Mouse (Mus musculus) left cerebral cortex, postnatal 10 days (tissue): ENCODE data around the gene Arl4d. TPM values are rescaled to one million over a fixed set of nuclear protein-coding genes. Genes with fewer than 3 reads are reported as not detected.
"Not testable (repeated sequence)": the region's sequence is repeated elsewhere in the genome, so short reads cannot be mapped to it uniquely, and the experiment has no call there.

Experiments used
- DNase-seq, 2 experiments: peaks; one replicate each; pipeline ENCODE4 v3.0.0; 2021 to 2022; ENCODE audit warnings: low spot score in 2 of 2, mixed read lengths in 1 of 2; ENCODE audit errors: extremely low spot score in 1 of 2
- intact Hi-C: fragments of 180-260 bp; cut with DNase I; formaldehyde crosslinking; loops from one replicate; pipeline ENCODE4 v1.15.1; 2025
- total RNA-seq, 2 experiments: library from RNA; stranded (reverse); gene quantifications; 2 replicates each; pipeline ENCODE4 v1.2.3; 2021

Arl4d gene
- total RNA-seq, 2 experiments from 2014 or later: 25.3 to 26.0 TPM

DNA sequence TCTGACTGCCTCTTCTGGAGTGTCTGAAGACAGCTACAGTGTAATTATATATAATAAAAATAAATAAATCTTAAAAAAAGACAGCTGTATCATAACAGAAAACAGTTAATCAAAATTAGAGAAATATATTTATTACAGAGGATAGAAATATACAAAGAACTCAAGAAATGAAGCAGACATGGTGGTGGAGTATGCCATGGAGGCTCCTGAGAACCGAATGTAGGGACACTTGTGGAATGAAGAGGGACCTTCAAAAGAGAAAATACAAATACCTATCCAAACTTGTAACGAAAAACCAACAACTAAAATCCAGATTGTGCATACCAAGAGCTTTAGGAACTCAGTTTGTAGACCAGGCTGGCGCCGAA, 20.3 kb upstream of the Arl4d start:
- intact Hi-C loops, DNase-seq: not testable (repeated sequence)

DNA sequence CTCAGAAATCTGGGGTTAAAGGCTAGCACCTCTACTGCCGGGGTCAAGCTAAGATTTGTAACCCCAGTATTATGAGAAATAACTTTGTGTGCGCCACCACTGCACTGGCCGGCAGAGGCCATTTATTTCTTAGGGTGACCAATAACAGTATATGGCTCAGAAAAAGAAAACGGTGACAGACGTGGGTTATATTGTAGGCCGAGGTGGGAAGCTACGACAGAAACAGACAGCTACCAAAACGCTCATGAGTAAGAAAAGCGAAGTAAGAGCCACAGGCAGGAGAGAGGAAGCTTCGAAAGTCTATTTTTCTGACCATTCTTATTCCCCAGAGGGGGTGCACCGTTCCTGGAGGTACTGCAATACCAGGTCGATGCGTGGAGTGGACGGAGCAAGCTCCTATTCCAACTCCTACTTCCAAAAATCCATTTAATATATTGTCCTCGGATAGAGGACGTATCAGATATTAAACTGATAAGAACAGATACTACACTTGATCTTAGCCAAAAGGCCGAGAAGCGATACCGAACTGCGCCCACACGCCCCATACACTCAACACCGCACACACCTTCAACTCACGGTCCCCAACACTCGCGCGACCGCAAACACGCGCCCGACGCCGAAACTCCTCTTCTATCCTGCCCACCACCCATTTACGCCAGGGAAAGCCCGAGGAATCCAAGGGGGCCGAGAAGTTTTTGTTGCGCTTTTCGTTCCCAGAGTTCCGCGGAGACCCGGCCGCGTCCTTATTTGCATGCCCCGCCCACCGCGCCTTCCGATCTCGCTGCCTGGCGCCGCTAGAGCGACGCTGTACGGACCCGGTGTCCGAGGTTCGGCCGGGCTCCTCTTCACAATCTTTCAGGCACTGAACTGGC, 19.7 kb upstream of the Arl4d start:
- peak; percentile 72 to 82 for DNase-seq
- intact Hi-C loops: not testable (repeated sequence)

DNA sequence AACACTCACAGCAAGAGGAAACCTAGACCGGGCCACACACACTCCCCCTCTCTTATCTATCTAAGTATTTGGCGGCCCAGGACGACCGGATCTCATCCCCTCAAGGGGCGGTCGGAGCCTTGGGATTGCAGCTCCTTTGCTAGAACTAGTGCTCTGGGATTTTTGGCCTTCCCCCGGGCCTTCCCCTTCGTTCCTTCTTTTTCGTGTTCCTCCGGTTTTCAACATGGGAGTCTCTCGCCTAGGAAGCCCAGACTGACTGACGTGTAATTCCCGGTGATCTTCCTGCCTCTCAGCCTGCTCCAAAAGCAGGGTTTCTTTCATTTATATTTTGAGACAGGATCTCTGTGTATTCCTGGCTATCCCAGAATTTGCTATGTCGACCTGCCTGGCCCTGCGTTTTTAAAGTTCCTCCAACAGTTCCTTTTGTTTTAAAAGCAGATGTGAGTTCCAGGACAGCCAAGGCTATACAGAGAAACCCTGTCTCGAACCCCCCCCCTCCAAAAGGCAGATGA, 19.0 kb upstream of the Arl4d start:
- DNase-seq, intact Hi-C loops: not testable (repeated sequence)

DNA sequence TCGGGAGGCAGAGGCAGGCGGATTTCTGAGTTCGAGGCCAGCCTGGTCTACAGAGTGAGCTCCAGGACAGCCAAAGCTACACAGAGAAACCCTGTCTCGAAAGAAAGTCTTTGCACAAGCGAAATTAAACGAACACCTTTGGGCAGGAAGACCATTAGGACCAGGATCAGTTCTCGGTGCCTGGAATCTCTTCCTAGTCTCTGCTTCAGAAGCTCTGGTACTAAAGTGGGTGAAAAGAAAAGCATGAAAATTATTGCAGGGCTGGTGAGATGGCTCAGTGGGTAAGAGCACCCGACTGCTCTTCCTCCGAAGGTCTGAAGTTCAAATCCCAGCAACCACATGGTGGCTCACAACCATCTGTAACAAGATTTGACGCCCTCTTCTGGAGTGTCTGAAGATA, 18.2 kb upstream of the Arl4d start:
- DNase-seq, intact Hi-C loops: not testable (repeated sequence)

DNA sequence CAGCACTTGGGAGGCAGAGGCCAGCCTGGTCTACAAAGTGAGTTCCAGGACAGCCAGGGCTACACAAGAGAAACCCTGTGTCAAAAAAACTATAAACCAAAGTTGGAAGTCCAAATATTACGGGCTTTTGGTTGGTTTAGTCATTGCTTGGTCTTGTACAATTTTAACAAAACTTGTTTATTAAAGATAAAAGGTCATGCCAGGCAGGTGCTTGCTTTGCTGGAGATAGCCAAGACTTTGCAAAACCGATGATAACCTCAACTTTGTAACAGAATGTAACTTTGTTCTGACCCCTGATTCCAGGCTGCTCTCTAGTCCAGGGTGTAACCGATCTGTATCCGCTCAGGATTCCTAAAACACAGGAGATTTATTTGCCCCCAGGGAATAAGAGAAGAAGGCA, 9.0 kb upstream of the Arl4d start:
- intact Hi-C loops: no loop called here
- no peak for DNase-seq

DNA sequence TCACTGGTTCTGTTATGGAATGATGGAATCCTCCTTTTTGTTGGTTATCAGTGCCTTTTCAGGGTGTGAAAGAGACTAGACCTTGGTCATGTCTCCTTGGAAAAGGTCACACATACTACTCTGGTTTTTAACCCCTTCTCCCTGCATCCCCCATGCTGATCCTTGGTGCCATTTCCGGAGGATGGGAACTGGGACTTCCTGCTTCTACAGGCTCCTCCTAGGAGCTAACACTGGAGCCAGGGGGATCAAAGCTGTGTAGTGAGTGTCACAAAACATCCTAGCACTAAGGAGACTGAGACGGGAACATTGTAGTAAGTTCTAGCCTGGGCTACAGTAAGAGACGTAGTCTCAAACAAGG, 7.8 kb upstream of the Arl4d start:
- intact Hi-C loops: no loop called here
- DNase-seq: no peak

DNA sequence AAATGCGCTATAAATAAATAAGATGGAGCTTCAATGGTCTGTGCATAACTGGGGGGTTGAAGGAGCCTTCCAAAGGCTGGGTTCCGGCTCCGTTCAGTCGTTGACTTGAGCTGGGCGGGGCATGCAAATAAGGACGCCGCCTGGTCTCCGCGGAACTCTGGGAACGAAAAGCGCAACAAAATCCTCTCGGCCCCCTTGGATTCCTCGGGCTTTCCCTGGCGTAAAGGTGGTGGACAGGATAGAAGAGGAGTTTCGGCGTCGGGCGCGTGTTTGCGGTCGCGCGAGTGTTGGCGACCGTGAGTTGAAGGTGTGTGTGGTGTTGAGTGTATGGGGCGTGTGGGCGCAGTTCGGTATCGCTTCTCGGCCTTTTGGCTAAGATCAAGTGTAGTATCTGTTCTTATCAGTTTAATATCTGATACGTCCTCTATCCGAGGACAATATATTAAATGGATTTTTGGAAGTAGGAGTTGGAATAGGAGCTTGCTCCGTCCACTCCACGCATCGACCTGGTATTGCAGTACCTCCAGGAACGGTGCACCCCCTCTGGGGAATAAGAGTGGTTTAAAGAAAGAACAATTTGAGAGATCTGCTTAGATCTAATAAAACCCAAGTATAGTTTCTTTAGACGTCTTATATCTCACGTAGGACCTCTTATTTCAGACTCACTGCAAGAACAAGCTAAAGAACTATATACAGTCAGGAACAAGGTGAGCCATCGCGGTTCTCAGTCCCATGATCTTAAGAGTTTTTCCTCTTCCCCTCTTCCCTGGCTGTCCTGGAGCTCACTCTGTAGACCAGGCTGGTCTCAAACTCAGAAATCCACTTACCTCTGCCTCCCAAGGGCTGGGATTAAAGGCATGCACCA, 7.2 kb upstream of the Arl4d start:
- DNase-seq: peak; percentile 75 to 87
- intact Hi-C loops: not testable (repeated sequence)

DNA sequence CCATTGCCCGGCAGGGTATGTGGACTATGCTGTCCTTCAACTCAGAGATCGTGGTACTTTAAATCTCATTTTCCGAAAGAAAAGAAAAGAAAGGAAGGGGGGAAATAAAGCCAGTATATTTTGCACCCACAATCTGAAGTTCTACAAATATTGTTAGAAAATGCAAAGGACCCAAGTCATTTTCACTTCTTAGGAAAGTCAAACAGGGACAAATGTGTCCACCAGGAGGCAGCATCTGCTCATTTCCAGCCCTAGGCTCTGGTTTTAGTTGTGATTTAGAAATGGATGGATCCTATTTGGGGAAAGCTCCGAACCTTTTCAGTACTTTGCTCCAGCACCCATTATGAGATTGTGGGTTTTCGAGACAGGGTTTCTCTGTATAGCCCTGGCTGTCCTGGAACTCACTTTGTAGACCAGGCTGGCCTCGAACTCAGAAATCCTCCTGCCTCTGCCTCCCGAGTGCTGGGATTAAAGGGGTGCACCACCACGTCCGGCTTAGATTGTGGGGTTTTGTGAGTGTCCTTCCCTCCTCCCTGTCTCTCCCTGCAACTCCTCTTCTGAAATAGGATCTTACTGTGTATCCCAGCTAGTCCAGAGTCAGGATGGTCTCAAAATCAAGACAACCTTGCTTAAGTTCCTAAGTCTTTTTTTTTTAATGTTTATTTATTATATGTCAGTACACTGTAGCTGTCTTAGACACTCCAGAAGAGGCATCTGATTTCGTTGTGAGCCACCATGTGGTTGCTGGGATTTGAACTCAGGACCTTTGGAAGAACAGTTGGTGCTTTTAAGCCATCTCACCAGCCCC, 6.4 kb upstream of the Arl4d start:
- peak in 1 of 2 experiments; percentile 61 for DNase-seq
- intact Hi-C loops: loop anchor here (1.0 kb wide), 1 partner anchor 73 kb away; the partner anchor contains the start of gene Dhx8

DNA sequence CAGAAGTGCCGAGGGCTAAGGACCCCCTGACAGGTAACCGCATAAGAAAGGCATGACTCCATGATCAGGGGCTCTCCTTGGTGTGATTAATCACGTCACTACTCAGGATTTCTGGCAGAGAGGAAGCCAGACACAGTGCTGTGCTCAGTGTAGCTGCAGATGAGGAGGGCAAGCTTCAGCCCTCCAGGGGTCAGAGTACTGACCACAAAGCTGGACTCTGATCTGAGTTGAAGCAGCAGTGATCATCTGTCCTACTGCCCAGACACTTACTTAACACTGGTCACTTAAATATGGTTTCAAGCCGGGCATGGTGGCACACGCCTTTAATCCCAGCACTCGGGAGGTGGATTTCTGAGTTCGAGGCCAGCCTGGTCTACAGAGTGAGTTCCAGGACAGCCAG, 4.2 kb upstream of the Arl4d start:
- intact Hi-C loops: no loop called here
- DNase-seq: no peak

DNA sequence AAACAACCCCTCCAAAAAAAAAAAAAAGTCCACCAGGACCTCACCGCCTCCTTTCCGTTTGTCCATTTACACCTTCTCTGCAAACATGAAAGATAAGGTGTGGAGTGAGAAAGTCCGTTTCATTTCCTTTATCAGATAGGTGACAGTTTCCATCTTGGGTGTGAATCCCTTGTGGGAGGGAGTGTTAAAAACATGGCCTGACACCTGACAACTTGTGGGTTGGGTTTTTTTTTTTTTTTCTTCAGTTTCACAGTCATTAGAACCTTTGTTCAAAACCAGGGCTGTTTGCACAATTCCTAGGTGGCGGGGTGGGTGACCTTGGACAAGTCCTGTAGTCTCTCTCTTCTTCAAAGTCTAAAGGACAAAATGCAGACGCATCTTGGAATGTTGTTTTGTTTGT, 3.6 kb upstream of the Arl4d start:
- intact Hi-C loops: no loop called here
- no peak for DNase-seq

DNA sequence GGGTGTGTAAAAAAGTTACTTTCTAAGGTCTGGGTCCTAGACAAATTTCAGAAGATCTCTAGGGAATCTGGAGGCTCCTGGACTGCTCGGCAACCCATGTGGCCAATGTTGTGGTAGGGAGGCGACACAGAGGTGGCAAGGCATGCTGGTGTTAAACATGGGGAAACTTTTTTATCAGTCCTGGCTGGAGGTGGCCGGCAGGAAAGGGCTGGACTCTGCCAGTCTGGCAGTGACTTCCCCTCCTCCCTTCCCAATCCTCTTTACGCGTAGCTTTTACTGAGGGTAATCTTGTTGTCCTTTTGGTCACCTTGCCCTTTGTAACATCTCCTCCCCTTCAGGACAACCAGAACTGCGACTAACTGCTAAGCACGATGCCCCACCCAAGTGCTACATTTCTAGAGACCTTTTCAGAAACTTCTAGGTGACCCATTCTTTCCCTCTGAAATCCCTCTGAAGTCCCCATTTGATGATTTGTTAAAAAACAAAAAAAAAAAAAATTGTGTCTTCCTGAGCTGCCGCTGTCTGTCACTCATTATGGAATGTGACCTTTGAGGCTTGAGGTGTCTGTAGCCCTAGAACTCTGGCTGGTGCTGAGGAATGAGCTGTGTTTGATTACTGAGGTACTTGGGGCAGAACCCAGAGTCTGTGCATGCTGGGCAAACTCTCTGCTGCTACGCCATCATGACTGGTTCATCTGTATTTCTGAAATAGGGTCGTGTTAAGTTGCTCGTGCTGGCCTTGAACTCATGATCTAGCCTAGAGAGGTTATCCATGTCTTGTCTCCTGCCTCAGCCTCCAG, 1.9 kb upstream of the Arl4d start:
- intact Hi-C loops: no loop called here
- no peak for DNase-seq

DNA sequence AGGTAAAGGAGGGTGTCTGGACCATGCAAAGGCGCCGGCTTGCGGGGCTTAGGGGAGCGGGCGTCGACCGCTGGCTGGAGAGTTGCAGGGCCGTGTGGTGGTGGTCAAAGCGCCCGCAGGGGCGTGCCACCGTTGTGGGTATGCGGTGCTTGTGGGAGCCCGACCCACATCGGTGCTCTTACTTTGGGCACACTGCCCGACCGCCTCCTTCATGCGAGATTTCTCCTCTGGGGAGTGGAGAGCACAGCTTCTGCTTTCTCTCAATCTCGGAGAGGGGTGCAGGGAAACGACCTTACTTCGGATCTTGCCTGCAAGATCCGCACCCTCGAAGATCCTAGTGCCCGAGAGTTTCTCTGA, 273 bp downstream of the Arl4d start:
- no peak for DNase-seq
- intact Hi-C loops: no loop called here

DNA sequence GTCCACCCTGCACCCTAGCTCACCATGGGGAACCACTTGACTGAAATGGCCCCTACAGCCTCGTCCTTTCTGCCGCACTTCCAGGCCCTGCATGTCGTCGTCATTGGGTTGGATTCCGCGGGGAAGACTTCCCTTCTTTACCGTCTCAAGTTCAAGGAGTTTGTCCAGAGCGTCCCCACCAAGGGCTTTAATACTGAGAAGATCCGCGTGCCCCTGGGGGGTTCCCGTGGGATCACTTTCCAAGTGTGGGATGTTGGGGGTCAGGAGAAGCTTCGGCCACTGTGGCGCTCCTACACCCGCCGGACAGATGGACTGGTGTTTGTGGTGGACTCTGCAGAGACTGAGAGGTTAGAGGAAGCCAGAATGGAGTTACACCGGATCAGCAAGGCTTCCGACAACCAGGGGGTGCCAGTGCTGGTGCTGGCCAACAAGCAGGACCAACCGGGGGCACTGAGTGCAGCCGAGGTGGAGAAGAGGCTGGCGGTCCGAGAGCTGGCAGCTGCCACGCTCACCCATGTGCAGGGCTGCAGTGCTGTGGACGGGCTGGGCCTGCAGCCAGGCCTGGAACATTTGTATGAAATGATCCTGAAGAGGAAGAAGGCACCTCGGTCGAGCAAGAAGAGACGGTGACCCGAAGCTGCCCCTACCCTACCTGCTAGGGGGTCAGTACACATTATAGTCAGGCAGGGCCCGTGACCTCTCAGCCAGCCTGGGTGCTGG, 1.4 kb downstream of the Arl4d start:
- DNase-seq: peak in 1 of 2 experiments; percentile 55
- intact Hi-C loops: no loop called here

DNA sequence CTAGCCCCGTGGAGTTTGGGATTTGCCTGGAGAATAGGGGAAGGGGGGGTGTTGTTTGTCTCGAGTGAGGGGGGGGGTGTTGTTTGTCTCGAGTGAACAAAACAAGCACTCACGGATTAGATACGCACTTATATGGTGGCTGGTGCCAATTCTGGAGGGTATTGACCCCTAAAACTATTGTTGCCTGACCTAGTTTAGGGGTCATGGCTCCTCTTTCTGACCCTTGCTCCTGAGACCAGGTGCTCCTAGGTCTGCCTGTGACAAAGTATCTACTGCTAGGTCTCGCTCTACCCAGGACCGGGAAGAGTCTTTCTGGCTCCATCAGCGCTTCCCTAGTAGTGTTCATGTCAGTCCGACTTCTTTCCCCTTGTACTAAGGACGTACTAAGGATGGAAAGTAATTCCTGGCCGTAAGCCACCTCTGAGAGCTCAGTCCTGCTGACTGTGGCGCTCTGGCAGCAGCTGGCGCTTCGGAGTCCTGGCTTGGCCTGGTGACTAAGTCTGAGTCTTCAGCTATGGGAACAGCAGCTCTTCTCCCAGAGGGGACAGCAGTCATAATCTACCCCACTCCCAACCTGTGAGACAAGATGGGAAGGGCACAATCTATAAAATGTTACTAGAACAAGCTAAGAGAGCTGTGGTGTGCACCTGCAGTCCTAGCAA, 2.7 kb downstream of the Arl4d start:
- DNase-seq: peak in 1 of 2 experiments; percentile 65
- intact Hi-C loops: no loop called here

DNA sequence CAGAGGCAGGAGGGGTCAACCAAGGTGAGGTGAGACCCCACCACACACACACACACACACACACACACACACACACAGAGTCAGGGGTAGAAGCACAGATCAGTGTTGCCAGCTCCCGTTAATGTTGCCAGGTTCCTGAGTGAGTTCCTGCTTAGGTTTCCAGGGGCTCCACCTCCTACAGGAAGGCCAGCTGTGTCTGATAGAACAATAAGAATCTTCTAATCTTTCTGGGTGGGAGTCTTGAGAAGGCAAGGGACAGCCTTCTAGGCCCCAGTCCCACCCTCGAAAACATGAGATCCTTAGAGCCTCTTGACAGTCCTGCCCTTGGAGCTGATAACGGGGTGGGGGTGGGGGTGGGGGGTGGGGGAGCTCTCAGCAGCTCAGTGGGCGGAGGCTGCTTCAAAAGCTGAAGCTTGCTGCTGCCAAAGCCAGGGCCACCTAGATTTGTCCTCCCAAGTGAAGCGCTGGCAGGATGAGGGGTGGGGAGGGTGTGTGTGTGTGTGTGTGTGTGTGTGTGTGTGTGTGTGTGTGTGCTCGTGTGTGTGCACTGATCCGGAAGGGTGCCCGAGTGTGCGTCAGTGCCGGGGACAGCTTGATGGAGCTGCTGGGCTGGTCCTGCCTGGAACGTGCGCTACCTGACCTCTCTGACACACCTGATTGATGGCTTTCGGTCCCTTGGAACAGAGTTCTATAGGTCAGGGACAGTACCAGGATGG, 3.4 kb downstream of the Arl4d start:
- intact Hi-C loops: no loop called here

DNA sequence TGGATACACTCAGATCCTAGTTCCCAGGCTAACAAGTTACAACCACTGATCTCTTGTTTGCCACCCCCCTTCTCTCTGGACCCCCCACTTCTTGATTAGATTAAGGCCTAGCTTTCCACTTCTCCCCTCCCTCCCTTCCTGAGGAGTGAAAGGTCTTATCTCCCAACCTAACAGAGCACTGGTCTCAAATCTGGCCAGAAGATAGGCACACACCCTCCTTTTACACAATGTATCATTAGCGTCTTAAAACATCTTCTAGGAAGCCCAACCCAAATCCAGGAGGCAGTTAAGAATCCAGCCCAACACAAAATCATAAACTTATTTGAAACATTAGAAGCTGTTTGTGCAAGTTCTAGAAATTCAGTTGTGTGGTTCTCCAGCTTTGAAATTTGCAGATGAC, 5.0 kb downstream of the Arl4d start:
- no peak for DNase-seq
- intact Hi-C loops: no loop called here

More for the DNA sequence above, 3.4 kb downstream of the Arl4d start:
- DNase-seq: peak in 1 of 2 experiments; percentile 64

DNA sequence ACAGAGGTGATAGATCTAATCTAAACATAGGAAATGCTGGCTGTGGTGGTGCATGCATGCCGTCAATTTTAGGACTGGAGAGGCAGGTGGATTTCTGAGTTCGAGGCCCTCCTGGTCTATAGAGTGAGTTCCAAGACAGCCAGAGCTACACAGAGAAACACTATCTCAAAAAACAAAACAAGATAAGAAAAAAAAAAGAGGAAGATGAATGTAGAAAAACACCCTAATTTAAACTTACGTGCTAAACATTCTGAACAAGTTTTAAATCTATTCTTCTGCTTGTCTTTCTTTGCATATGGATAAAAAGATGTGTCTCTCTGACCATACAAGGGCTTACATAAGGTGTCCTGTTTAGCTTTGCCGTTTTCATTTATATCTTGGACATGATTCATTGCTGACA, 5.9 kb downstream of the Arl4d start:
- no peak for DNase-seq
- intact Hi-C loops: no loop called here
